Mouse (Mus musculus) embryonic facial prominence, embryonic 14.5 days (tissue): ENCODE data around the gene Gstm5. TPM values are rescaled to one million over a fixed set of nuclear protein-coding genes. Genes with fewer than 3 reads are reported as not detected.

Experiments
- ATAC-seq: fragments of 200-750 bp; cut with Nextera tagmentation; 2 replicates; pipeline ENCODE4 v1.8.0; 2017; ENCODE audit warnings: low read depth, moderate number of reproducible peaks, moderate TSS enrichment
- DNase-seq: peaks from one replicate; pipeline ENCODE4 v3.0.0-alpha.2; 2015; ENCODE audit warnings: low spot score
- H3K27ac ChIP-seq: fragments of 300-500 bp; sonication (generic); replicated peaks from 2 replicates; pipeline ENCODE4 v1.5.1; 2014; ENCODE audit warnings: low read depth, mild to moderate bottlenecking, low read length, moderate library complexity
- H3K27me3 ChIP-seq: fragments of 300-500 bp; sonication (generic); replicated peaks from 2 replicates; pipeline ENCODE4 v1.6.1; 2014; ENCODE audit warnings: low read length; ENCODE audit not compliant: control insufficient read depth, insufficient read depth
- H3K36me3 ChIP-seq: fragments of 300-500 bp; sonication (generic); 2 replicates; pipeline ENCODE4 v1.6.1; 2014; ENCODE audit warnings: low read length, mixed read lengths; ENCODE audit not compliant: control insufficient read depth, insufficient read depth
- H3K4me1 ChIP-seq: fragments of 300-500 bp; sonication (generic); 2 replicates; pipeline ENCODE4 v1.6.1; 2014; ENCODE audit warnings: antibody characterized with exemption, low read length; ENCODE audit not compliant: control insufficient read depth, insufficient read depth
- H3K4me2 ChIP-seq: fragments of 300-500 bp; sonication (generic); 2 replicates; pipeline ENCODE4 v1.6.1; 2014; ENCODE audit warnings: low read depth, mild to moderate bottlenecking, low read length, moderate library complexity, mixed read lengths
- H3K4me3 ChIP-seq: fragments of 300-500 bp; sonication (generic); 2 replicates; pipeline ENCODE4 v1.5.1; 2014; ENCODE audit warnings: low read depth, mild to moderate bottlenecking, low read length
- H3K9ac ChIP-seq: fragments of 300-500 bp; sonication (generic); 2 replicates; pipeline ENCODE4 v1.6.1; 2014; ENCODE audit warnings: low read depth, mild to moderate bottlenecking, low read length, moderate library complexity, mixed read lengths
- H3K9me3 ChIP-seq: fragments of 300-500 bp; sonication (generic); 2 replicates; pipeline ENCODE4 v1.6.1; 2016; ENCODE audit warnings: low read length; ENCODE audit not compliant: control insufficient read depth
- WGBS: fragments of 180-500 bp; shearing (Covaris S2); extraction: QIAGEN DNeasy Blood & Tissue Kit; methylation state at CpG from one replicate; pipeline ENCODE4 v1.1.7; 2014; 5-methylcytosine and 5-hydroxymethylcytosine counted together
- polyA plus RNA-seq: library from polyadenylated mRNA; unstranded; fragments of >200 nt; fragmentation: Nextera tagmentation; extraction: Ambion mirVana; gene quantifications from 2 replicates; pipeline ENCODE4 v1.2.1, GENCODE M21; 2014

The Gstm5 gene
- polyA plus RNA-seq, 1 experiment from 2014 or later, result 226 TPM

DNA sequence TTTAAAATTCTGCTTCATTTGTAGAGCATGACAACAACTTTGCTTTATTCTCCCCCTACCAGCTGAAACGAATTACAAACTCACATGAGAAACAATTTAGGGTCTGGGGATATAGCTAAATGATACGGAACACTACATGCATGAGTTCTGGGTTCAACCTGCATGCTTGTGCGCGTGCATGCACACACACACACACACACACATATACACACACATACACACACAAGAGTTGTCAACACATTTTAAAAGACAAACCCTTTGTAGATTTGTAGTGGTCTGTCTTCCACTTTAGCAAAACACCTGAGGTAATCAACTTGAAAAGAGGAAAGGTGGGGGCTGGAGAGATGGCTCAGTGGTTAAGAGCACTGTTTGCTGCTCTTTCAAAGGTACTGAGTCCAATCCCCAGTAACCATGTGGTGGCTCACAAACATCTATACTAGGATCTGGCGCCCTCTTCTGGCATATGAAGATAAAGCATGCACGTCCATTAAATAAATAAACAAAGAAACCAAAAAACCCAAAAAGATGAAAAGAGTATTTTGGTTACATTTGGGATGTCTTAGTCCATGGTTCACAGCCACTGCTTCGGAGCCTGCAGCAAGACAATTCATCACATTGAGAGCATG is 22.3 kb downstream of the Gstm5 start:
- H3K9me3 ChIP-seq, result no peaks in the 10 kb centered on the region
- DNase-seq, result peak; percentile 71
- WGBS, result 48% methylated on average over 7 of the region's 7 CpGs
- no peak overlapping the region for H3K9ac ChIP-seq
- H3K4me3 ChIP-seq, result no peak overlapping the region
- no peak for ATAC-seq
- no peak overlapping the region for H3K27ac ChIP-seq
- H3K27me3 ChIP-seq, result no peaks in the 10 kb centered on the region
- no peak overlapping the region for H3K4me2 ChIP-seq
- H3K4me1 ChIP-seq, result no peaks in the 10 kb centered on the region
- H3K36me3 ChIP-seq, result no peaks in the 10 kb centered on the region

DNA sequence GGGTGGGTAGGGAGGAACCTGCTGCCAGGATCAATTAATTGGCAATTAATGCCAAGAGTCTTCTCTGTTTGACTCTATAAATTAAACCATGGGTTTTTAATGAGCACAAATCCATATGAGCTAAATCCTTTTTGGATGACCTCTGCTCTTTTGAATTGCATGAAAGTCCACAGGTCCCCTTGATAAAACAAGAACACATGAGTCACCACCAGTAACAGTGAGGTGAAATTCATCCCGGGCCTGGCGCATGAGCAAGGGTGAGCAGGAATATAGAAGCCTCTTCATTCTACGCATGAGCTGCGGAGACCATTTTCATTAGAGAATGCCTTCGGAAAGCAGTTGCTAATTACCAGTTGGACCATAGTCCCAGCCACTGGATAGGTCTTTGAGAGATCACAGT is 24.7 kb downstream of the Gstm5 start:
- ATAC-seq, result no peak
- Histone ChIP-seq H3K4me1 (no peaks in the 10 kb centered on the region), H3K4me3 (no peak overlapping the region), H3K27me3 (no peaks in the 10 kb centered on the region), H3K27ac (no peak overlapping the region), H3K4me2 (no peak overlapping the region), H3K9me3 (no peaks in the 10 kb centered on the region), H3K36me3 (no peaks in the 10 kb centered on the region), H3K9ac (no peak overlapping the region)
- DNase-seq, result no peak
- 93% methylated on average over 5 of the region's 5 CpGs for WGBS

DNA sequence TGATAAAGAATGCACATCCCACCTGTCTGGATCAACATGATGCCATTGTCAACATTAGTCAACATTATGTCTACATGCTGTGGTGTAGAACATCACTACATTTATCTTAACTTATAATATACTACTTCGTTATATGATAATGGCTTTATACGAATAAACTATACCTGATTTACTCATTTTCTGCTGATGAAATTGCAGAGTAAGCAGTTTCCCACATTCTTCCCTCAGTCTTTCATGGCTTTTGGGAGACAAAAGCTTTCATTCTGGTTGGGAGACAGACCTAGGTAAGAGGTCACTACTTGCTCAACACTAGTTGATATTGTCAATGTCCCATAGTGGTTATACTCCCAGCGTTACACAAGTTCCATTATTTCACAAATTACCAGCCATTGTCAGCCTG is 29.7 kb downstream of the Gstm5 start:
- WGBS, result 88% methylated on average over 3 of the region's 3 CpGs

DNA sequence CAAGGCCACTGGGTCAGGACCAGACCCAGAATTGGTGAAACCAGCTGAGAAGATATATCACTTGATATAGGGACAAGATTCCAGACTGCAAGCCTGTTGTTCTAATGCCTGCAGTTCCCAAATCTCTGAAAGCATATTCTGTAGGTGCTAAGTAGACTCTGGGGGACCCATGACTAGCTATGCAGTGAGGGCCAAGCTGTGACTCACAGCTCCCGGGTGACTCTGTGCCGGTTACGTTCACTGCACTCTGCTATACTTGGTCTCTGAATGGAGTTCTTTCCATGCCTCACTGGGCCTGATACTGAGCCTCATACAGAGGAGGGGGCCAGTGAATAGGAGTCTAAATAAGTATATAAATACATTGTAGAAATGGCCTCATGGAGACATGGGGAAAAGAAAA is 32.2 kb downstream of the Gstm5 start:
- Histone ChIP-seq H3K27me3 (no peaks in the 10 kb centered on the region), H3K4me1 (no peaks in the 10 kb centered on the region), H3K9me3 (no peaks in the 10 kb centered on the region), H3K4me2 (no peak overlapping the region), H3K4me3 (no peak overlapping the region), H3K36me3 (no peaks in the 10 kb centered on the region), H3K27ac (no peak overlapping the region), H3K9ac (no peak overlapping the region)
- no peak for DNase-seq
- ATAC-seq, result no peak
- 77% methylated on average over 3 of the region's 3 CpGs for WGBS

More for the DNA sequence above, 29.7 kb downstream of the Gstm5 start:
- no peak for ATAC-seq
- Histone ChIP-seq H3K36me3 (no peaks in the 10 kb centered on the region), H3K4me3 (no peak overlapping the region), H3K27ac (no peak overlapping the region), H3K4me2 (no peak overlapping the region), H3K9me3 (no peaks in the 10 kb centered on the region), H3K4me1 (no peaks in the 10 kb centered on the region), H3K9ac (no peak overlapping the region), H3K27me3 (no peaks in the 10 kb centered on the region)
- DNase-seq, result no peak

DNA sequence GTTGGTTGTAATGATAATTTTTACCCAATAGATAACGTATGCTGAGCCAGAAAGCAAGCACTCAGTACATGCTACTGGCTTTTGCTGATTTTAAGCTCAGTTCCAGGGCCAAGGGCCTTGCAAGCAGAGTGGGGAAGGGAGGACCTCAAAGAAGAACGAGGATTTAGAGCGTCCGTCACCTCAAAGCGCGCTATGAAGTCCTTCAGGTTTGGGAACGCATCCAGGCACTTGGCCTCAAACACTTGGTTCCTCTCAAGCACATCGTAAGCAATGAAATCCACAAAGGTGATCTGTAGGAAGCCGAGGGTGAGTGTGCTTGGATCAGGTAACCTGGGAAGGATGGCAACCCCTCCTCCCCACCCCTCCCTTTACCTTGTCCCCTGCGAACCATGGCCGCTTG is 33.1 kb downstream of the Gstm5 start:
- Histone ChIP-seq H3K36me3 (no peaks in the 10 kb centered on the region), H3K27ac (no peak overlapping the region), H3K4me1 (no peaks in the 10 kb centered on the region), H3K9ac (no peak overlapping the region), H3K4me3 (no peak overlapping the region), H3K27me3 (no peaks in the 10 kb centered on the region), H3K4me2 (no peak overlapping the region), H3K9me3 (no peaks in the 10 kb centered on the region)
- DNase-seq (no peak), ATAC-seq (no peak)
- WGBS, result 88% methylated on average over 11 of the region's 11 CpGs

DNA sequence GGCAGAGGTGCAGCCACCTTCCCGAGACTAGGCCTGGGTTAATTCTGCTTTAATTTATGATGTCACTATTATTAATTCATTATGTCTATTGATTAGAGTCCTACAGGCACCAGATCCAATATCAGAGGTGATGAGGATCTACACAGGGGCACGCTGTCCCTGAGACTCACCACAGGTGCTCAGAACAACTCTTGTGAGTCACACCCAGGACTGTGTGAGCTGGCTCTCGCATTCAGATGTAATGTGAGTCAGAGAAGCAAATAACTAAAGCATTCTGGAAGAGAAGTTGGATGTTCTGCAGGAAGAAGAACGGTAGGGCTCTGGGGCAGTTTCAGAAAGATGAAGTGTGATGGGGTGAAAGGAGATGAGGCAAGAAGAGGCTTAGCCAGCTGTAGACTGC is 33.6 kb downstream of the Gstm5 start:
- DNase-seq (no peak), ATAC-seq (no peak)
- Histone ChIP-seq H3K4me1 (no peaks in the 10 kb centered on the region), H3K36me3 (no peaks in the 10 kb centered on the region), H3K9me3 (no peaks in the 10 kb centered on the region), H3K27me3 (no peaks in the 10 kb centered on the region), H3K27ac (no peak overlapping the region), H3K9ac (no peak overlapping the region), H3K4me3 (no peak overlapping the region), H3K4me2 (no peak overlapping the region)
- 79% methylated on average over 4 of the region's 4 CpGs for WGBS

DNA sequence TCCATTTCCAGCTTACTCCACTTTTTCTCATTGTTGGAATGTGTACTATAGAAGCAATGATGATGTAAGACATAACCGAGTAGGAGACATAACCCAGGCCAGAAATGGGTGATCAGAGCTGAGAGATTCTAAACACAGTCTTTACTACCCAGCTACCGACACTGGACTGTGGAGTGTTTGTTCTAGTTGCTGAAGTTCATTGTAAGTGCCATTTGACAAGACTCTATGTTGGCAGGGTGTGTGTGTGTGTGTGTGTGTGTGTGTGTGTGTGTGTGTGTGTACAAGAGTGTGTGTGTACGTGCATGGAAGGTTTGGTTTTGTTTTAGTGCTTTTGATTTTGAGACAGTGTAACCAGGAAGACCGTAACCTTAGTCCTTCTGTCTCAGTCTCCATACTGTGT is 34.1 kb downstream of the Gstm5 start:
- H3K27ac ChIP-seq, result no peak overlapping the region
- no peak for DNase-seq
- H3K4me3 ChIP-seq, result no peak overlapping the region
- no peaks in the 10 kb centered on the region for H3K36me3 ChIP-seq
- no peak overlapping the region for H3K9ac ChIP-seq
- H3K4me2 ChIP-seq, result no peak overlapping the region
- no peaks in the 10 kb centered on the region for H3K27me3 ChIP-seq
- H3K9me3 ChIP-seq, result no peaks in the 10 kb centered on the region
- H3K4me1 ChIP-seq, result no peaks in the 10 kb centered on the region
- 86% methylated on average over 4 of the region's 4 CpGs for WGBS
- no peak for ATAC-seq

DNA sequence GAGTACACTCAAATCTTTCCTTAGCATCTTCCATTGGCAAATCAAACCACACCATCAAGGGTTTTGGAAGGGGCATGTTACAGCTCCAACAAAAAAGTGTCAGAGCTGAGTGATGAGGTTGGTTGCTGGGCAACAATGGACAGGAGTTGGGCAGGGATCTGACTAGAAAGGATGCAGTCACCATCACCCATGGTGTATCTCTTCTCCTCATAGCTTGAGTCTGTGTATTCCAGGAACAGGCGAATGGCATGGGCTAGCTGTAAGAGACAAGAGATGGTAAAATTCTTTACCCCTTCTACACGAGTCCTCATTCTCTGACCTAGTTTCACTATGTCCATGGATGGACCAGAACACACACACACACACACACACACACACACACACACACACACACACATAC is 35.5 kb downstream of the Gstm5 start:
- H3K27me3 ChIP-seq, result no peaks in the 10 kb centered on the region
- H3K9ac ChIP-seq, result peak overlapping the region; percentile 43
- H3K4me3 ChIP-seq, result peak overlapping the region; percentile 10; the same call in 1 of the 2 replicates
- no peaks in the 10 kb centered on the region for H3K36me3 ChIP-seq
- no peaks in the 10 kb centered on the region for H3K4me1 ChIP-seq
- WGBS, result 70% methylated on average over 2 of the region's 2 CpGs
- no peaks in the 10 kb centered on the region for H3K9me3 ChIP-seq
- H3K27ac ChIP-seq, result no peak overlapping the region; the same call in 1 of the 2 replicates
- ATAC-seq, result no peak
- peak overlapping the region; percentile 44 for H3K4me2 ChIP-seq
- DNase-seq, result no peak

DNA sequence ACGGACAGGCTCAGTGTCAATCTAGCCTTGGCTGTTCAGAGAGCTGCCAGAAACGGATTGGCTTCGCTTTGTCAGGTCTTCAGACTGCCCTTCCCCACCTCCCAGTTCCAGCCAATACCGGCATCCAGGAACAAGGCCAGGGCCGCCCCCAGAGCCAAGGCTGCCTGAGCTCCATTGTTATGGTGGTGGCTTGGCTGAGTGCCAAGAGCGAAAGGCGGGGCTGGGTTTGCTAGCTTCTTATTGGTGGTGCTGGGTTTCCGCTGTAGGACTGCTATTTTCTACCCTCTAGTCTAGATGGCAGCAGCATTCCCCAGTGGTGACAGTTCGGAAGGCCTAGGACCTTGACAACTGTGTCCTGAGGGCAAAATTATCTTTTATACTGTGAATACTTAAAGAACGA is 36.0 kb downstream of the Gstm5 start, which contains the start of gene Gstm7:
Gene Gstm7, minus strand, starts transcription at position 148 of the 400 bp plus-strand sequence.
- H3K36me3 ChIP-seq, result no peaks in the 10 kb centered on the region
- 5% methylated on average over 10 of the region's 10 CpGs for WGBS
- H3K9me3 ChIP-seq, result no peaks in the 10 kb centered on the region
- peak within 1 kb of the TSS; percentile 10; the same call in 1 of the 2 replicates for H3K4me3 ChIP-seq
- H3K4me1 ChIP-seq, result no peaks in the 10 kb centered on the region
- H3K27me3 ChIP-seq, result no peaks in the 10 kb centered on the region
- no peak within 1 kb of the TSS; the same call in 1 of the 2 replicates for H3K27ac ChIP-seq
- peak; percentile 98 for DNase-seq
- peak within 1 kb of the TSS; percentile 43 for H3K9ac ChIP-seq
- H3K4me2 ChIP-seq, result peak within 1 kb of the TSS; percentile 44
- ATAC-seq, result peak; percentile 97
